Mouse (Mus musculus): ENCODE results near the gene Prom1.

Prom1 gene

DNA sequence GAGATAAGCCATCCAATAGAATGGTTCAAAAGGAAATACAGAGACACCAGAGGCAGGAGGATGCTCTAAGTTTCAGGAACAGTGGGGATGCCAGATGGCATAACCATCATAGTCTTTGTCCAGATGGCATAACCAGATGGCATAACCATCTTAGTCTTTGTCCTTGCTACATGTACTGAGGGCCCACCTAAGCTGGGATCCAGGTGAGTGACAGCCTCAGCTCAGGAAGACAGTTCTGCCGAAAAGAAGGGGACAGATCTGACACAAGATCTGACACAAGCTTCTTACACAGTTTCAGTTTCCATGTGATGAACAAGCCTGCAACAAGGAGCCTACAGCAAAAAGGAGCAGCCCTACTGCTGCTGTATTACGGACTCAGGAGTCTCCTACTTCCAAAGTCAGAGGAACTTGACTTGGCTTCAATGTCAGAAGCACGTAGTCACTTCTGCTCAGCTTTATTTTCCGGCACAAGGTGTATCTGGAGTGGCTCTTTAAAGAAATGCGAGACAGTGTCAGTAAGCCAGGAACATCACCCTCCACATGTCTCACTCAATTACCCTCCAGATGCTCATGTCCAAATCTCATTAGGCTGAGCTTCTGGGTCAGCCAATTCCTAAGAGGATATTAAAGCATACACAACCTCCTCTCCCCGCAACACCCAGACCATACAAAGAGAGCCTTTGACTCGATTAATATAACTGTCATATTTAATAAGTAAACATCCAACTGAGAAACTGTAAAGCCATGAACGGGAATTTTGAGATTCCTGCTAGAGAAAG, 21.4 kb downstream of the Prom1 start:
- DNase-seq (ENCODE audit: low spot score in 2 of 2), result no peak

DNA sequence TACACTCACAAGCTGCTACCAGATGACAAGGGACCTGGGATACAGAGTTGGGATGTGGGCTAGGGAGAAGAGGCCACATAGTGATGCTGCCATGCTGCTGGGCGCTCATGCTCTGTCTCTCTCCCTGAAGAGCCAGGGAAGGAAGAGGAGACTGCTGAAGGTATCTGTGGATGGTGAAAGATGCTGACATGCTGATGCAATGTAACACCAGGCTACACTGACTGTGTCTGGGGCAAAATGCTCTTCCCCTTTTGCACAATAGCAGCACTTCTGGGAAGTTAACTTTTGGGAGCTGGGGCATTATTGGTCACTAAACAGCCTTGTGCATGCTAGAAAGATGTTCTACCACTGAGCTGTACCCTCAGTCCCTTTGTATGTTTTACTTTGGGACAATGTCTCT, 26.4 kb downstream of the Prom1 start:
- no peak for DNase-seq (ENCODE audit: low spot score in 2 of 2)

DNA sequence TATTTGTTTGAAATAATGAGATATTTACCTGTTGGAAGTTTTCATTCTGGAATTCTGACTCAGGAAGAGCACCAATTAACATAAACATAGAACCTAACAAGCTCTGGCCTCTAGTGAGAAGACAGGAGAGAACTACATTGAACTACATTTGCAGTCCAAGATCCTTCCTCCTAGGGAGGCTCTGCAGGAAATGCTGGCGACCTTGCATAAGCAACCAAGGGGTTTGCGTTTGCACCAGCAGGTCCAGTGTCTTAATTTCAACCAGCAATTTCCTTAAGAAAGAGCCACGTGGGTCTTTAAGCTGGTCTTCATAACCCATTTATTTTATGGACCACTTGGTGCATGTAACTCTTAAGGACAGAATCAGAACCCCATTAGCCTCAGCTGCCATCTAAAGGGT, 28.2 kb downstream of the Prom1 start:
- no peak for DNase-seq (ENCODE audit: low spot score in 2 of 2)

DNA sequence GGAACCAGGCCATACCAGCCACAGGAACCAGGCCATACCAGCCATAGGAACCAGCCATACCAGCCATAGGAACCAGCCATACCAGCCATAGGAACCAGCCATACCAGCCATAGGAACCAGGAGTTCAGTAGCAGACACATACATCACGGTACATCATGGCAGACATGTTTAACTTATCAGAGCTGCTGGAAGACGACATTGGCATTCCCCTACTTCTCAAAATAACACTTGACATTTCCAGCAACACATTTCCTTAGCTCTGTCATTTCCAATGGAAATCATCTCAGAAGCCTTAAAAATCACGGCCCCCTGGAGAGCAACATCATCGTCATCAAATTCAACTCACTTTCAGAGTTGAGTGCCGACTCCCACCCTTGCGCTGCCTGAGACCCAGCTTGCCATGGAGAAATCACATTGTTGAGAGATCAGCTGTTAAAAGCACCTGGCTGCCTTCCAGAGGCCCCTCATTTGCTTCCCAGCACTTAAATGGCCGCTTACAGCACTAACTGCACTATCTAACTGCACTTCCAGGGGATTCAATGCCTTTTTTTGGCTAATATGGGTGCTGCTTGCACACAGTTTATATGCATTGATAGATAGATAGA, 31.2 kb downstream of the Prom1 start:
- no peak for DNase-seq (ENCODE audit: low spot score in 2 of 2)

DNA sequence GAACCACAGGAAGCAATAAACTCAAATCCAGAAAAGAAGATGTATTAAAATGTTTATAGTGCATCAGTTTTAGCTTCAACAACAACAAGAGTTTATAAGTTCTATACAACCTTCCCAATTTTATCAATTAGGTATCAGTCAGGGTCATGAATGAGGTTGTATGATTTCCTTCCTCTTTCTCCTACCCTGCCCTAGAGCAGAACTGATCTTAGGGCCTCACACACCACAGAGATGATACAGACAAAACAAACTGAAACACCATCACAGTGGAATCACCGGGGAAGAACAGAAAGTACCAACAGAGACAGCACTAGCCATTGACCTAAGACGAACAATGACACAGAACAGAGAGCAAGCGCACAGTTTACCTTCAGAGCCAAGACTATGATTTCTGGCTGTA, 43.6 kb downstream of the Prom1 start:
- DNase-seq (ENCODE audit: low spot score in 2 of 2), result no peak

DNA sequence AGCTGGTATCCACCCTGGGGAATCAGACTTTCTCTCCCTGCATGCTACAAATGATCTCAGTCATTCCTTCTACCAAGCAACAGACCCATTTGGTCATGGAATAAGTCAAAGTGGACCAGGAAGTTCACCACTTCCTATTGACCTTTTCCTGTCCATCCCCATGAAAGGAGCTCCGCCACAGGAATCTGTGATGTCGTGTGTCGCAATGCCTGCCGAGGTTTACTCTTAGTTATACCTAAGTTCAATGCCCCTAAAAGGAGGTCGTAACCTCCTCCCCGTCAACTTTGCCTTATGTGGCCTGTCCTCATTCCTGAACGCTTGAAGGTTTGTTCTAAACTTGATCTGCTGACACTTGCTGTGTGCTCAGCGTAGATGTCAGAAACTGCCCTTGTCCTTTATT, 51.6 kb downstream of the Prom1 start:
- no peak for DNase-seq (ENCODE audit: low spot score in 2 of 2)

DNA sequence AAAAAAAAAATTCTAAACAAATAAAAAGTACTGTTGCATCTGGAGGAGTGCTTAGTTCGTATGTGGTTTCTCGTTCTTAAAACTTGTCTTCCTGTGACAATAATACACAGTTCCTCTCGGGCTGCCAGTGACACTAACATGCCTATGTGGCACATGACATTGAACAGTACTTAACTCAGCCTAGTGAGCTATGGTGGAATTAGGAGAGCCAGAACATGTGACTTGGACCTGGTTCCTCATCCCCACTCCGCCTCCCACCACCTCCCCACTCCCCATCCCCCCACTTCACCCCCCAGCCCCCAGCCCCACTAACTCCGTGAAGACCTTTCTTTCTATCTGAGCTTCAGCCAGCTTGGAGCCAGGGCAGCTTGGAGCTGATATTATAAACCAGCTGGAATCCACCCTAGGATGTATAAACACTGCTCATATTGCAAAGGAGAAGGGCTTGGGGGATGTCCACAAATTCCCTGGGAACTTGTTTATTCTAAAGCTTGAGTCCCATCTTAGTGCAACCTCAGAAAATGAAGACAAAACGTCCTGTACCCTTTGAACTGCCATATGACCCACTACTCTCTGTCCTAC, 52.3 kb downstream of the Prom1 start:
- no peak for DNase-seq (ENCODE audit: low spot score in 2 of 2)

DNA sequence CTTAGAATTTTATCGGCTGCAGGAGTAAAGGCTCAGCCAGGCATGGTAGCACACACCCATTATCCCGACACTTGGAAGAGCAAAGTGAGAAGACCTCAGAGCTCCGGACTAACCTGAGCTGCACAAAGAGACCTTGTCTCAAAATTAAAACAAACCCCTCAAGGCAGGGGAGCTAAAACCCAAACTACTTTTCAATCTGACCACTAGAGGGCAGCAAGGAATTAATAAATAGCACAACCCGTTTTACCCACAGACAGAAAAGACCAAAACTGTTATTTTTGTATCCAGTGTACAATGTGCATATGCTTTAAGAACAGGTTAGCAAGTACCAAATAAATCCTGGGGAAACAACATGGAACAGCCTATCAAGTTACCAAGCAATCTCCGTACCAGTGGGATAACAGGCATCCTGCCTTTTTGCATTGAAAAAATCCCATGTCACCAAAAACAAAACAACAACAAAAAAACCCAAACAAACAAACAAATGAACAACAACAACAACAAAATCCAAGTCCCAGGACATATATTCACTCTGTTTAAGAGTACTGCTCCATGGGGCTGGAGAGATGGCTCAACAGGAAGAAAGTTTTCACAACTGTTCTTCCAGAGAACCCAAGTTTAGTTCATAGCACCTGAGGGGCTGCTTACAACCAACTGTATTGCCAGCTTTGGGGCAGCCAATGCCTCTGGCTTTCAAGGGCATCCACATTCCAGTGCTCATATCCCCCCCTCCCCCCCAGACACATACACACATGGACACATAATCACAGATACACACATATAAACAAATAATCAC, 53.1 kb downstream of the Prom1 start:
- no peak for DNase-seq (ENCODE audit: low spot score in 2 of 2)

DNA sequence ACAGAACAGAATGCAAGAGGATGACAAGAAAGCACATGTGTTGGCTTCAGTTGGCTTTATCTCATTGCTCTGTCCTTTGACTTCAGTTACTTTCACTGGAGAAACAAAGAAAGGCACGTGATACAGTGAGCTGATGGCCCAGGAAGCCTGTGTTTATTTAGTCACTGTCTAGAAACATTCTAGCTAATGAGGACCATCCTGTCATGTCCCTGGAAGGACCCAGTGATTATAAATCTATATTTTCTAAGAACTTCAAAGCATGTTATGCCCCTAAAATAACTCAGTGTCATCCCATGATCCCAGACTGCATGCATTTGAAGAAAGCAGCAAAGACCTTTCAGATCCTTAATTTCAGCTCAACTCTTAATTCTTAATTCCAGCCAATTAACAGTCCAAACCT, 60.1 kb downstream of the Prom1 start:
- no peak for DNase-seq (ENCODE audit: low spot score in 2 of 2)

DNA sequence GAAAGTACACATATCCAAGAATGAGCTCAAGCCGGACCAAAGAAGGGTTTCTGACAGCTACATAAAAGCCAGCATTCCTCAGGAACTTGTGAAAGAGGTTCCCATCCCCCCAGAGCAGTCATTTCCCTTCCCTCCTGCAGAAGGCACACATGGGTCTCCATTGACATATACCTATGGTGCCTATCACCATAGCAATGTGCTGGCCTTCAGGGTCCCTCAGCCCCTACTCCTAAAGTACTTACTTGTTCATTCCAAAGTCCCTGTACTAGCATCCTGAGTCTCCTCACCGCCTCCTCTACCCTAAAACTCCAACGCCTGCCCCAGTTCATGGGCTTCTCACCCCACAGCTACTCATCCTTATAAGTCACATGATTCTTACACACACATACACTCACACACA, 60.8 kb downstream of the Prom1 start:
- no peak for DNase-seq (ENCODE audit: low spot score in 2 of 2)

DNA sequence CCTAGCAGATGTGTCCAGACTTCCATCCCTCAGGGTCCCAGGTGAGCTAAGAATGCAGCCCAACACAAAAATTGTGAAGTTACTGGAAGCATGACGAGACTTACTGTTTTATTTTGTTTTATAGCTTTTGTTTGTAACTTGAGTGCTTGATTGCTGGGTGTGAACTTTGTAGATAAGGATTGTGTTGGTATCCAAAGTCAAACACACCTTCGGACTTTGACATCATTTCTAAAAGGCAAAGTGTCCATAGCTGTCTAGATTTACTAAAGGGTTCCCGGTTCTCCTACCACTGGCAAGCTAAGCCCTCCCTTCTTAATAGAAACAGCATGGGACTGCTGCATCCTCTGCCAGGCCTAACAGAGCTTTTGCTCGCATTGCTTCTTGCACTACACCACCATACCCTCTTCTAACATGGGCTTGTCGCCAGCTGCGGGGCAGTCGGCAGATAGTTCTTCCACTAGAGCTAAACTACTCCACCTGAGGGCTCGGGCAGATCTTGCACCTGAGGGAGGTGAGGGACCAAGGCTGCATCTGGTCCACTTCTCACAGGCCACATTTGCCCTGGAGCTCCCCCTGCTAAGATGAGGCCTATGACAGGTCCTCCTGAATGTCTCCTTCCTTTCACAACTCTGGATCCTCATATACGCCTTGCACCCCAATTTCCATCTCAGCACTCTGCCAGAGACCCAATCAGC, 103.4 kb downstream of the Prom1 start:
- no peak for DNase-seq (ENCODE audit: low spot score in 2 of 2)

DNA sequence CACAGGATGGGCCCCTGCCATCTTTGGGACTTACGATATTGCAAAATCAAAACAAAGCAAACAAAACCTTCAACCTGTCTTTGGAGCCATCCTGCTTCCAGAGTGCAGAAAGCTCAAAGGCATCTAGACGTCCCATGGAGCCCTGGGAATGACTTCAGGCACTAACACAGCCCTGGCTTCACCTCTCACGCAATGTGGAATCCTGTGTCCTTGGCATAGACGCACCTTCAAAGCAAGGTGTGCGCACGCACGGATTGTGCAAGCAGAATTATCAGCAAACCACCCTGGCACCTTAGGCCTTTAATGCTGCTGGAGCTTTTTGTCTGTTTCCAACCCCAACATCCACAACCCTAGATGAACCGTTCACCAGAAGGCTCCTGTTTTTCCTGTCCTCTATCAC, 104.2 kb downstream of the Prom1 start:
- DNase-seq (ENCODE audit: low spot score in 2 of 2), result no peak

DNA sequence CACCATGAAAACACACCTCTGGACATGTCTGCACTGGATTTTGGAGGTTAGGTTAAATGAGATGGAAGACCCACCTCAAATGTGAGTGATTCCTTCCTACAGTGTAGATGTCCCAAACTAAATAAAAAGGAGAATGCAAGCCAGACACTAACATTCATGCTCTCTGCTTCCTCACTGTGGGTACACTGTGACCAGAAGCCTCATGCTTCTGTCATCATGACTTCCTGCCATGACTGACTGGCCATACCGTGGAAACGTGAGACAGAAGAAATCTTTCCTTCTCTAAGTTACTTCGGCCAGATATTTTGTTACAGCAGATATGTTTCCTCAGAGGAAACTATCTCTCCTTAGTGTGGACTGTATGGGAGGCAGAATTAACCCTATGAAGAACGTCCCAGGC, 105.7 kb downstream of the Prom1 start:
- no peak for DNase-seq (ENCODE audit: low spot score in 2 of 2)

DNA sequence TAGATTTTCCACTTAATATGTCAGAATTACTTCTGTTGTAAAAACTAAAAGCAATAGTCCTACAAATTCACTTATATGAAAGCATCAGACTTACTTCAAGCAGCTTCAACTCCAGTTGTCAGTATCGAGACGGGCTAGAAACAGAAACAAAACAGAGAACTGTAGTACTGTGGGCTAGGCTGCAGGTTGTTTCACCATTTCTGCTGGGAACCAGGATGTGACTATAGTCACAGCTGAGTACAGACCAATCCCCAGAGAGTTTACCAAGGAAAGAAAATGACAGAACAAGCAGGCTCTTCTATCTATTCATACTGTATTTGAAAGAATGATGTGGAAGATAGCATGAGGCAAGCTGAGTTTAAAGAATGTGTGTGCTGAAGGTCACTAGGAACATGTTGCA, 106.9 kb downstream of the Prom1 start:
- no peak for DNase-seq (ENCODE audit: low spot score in 2 of 2)

DNA sequence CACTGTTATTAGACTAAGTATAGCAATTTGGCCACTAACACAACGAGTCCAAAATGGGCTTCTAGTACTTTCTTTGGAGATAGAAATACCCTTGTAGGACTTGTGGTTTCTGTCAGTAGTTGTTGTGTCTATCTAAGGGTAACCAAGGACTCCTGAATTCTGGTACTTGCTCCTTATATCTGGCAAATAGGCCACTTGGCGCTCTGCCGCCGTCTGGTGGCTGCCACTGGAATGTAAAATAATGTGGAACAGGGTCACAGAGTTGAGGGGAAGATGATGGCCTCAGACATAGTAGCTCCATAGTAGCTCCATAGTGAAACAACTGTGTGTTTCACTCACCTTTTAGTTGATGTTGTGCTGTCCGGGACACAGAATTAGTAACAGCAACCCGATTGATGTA, 111.5 kb downstream of the Prom1 start:
- DNase-seq (ENCODE audit: low spot score in 2 of 2), result peak; percentile 35 to 72

DNA sequence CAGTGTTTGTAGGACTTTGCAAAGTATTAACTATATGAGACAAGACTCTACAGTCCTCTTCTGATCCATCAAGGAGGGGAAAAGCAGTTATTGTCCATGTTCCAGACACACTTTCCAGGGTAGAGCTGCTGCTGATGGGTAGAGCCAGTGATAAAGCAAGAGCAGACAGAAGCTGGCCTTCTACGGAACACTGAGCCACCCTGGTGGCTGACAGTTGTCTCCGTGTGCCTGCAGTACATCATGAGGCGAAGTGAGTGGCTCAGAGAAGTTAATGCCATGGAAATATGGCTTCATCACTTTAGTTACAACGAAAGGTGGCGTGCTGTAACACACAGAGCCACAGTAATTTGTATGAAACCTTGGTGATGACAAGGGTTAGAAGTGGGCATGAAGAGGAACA, 112.8 kb downstream of the Prom1 start:
- DNase-seq (ENCODE audit: low spot score in 2 of 2), result peak in 1 of 2 experiments; percentile 22

DNA sequence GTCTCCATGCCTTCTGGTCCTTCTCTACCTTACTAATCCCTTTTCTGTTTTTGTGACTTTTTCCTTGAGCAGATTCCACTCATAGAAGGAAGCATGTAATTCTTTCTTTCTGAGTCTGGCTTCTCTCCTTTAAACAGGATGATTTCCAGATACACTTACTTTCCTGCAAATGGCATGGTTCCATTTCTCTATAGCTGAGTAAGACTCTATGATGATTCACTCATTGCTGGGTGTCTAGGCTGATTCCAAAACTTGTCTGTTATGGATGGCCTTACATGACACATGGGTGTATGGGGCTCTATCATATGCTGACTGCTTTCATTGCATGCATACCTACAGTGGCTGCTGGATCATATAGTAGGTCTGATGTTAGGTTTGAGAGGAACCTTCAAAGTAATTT, 115.6 kb downstream of the Prom1 start:
- no peak for DNase-seq (ENCODE audit: low spot score in 2 of 2)

DNA sequence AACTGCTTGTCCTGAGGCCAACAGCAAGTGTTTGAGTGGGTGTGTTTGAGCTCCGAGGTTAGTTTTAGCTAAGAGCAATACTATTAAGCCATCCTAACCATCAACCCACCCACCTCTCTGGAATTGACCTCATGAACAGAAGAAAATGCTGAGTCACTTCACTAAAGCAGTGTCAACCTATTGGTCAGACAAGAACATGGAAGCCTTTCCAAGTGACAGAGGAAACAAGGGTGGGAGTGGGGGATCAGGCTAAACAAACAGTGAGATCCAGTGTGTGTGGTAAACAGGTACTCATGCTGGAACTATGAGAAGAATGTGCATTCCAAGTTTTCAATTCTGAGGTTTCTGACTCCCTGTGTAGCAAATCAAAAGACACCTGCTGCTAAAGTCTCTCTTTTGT, 118.9 kb downstream of the Prom1 start:
- DNase-seq (ENCODE audit: low spot score in 2 of 2), result no peak

DNA sequence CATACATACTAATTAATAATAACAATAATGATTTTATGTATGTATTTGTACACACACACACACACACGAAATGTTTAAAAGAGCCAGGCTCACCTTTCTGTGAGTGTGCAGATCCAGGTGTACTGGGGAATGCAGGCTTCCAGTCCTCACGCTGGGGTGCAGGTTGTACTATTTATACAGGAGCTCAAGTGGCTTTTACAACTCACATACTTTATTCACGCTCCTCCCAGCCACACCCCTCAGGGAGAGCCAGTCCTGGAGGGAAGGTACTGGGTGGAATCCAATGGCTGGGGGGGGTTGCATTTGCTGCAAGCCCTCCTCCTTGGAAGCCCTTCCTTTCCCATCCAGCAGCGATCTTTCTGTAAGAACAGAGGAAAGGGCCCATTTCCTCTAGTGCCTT, 120.2 kb downstream of the Prom1 start, which contains the start of gene Fgfbp1:
Gene Fgfbp1, minus strand, starts transcription at position 160 of the 400 bp plus-strand sequence.
- no peak for DNase-seq (ENCODE audit: low spot score in 2 of 2)

DNA sequence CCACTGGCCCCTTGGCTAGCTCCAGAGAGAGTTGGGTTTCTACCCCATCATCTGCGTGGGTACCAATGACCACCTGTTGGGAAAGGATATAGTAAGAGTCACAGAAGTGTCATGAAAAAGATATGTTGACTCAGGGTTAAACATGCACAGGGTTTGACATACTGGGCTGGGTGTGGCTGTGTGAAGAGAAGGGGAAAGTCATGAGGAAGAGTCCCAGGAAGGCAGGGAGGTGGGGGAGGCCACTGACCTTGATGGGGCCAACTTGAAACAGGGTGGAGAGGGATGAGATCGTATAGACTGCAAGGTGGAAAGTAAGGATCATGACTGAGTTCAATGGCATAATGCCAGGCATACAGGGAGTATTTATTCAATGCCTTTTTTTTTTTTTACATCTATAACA, 121.4 kb downstream of the Prom1 start:
- DNase-seq (ENCODE audit: low spot score in 2 of 2), result no peak

DNA sequence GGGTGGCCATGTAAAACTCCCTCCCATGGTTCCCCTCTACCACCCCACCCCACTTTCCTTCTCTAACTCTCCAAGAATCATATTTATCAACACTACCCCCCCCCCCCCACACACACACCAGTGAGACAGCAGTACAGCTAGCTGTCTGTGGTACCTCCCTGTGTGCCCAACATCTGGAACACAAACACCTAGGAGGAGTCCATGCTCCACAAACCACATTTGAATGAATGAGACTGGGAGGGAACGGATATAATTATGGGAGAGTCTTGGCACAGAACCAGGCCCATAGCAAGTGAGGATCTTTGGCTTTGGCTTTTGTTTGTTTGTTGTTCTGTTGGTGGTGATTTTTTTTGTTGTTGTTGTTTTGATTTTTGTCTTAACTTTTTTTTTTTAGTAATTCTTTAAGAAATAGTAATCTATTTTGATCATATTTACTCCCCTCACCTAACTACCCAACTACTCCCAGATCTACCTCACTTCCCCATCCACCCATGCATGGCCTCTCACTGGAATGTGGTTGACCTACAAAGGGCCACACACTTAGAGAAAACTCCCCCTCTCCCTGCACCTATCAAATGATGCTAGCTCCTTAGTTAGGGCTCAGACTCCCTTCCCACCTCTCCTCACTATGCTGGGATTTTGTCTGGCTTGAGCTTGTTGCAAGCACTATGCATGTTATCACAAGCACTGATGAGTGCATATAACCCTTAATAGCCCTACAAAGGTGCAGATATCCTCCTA, 124.8 kb downstream of the Prom1 start:
- no peak for DNase-seq (ENCODE audit: low spot score in 2 of 2)

All from spleen, postnatal 10 days (tissue).